8 mouse cellular contexts compared by ENCODE assay signal in genomic region chr11:4636782-4637342, GRCm38 (mm10). TPM values are rescaled to one million over a fixed set of nuclear protein-coding genes. Genes with fewer than 3 reads are reported as not detected.
A peak's percentile ranks its signal among the peaks of the same experiment; 100 is the strongest.
DNase-seq lines count a peak whose midpoint lies in the region; ATAC-seq and TF ChIP-seq lines count a peak whose summit lies in the region.

No protein-coding gene starts in this region.

- peak overlapping the region; percentile 97 for H3K4me3 ChIP-seq in E14TG2a.4 (replicated peaks; ENCODE audit: low read length)
- H3K4me3 ChIP-seq in forebrain, embryonic 15.5 days, result peak overlapping the region; percentile 90
- H3K4me3 ChIP-seq in liver, embryonic 14.5 days (ENCODE audit: insufficient read depth in 1 of 2, low read depth in 2 of 2, low read length in 2 of 2), result peak overlapping the region; percentile 10 to 82; a peak in 2 of 4 replicates
- H3K4me3 ChIP-seq in thymus, adult 2 months (ENCODE audit: control insufficient read depth, insufficient read depth, low read length), result no peak overlapping the region

- TF ChIP-seq POLR2A in thymus, adult 2 months (IDR thresholded peaks at IDR 0.05; ENCODE audit: control insufficient read depth, extremely low read depth, insufficient read depth, low read length, poor library complexity), result no peak

- 56% methylated on average over 5 of the region's 5 CpGs for WGBS in forebrain, embryonic 15.5 days
- 49% methylated on average over 5 of the region's 5 CpGs for WGBS in liver, embryonic 14.5 days (ENCODE audit: insufficient replicate concordance)
- 65% methylated on average over 5 of the region's 5 CpGs for WGBS in thymus, adult 2 months

- H3K9ac ChIP-seq in forebrain, embryonic 15.5 days (replicated peaks), result no peak overlapping the region
- peak overlapping the region; percentile 23; the same call in 1 of the 2 replicates for H3K9ac ChIP-seq in liver, embryonic 14.5 days (replicated peaks)

- H3K4me2 ChIP-seq in forebrain, embryonic 15.5 days (replicated peaks), result peak overlapping the region; percentile 84
- H3K4me2 ChIP-seq in liver, embryonic 14.5 days (ENCODE audit: low read depth), result peak overlapping the region; percentile 87

- peak; percentile 10 to 34 for DNase-seq in heart, adult 18-20 months
- DNase-seq in heart, postnatal 36 days, result no peak
- no peak for DNase-seq in liver, embryonic 14.5 days (ENCODE audit: low read depth in 3 of 3, low spot score in 3 of 3)
- no peak for DNase-seq in thymus, adult 2 months
- no peak for DNase-seq in adrenal gland, adult (ENCODE audit: inconsistent age in 2 of 2, low spot score in 1 of 2)
- DNase-seq in ovary, postnatal 10 days (ENCODE audit: low spot score), result no peak

- intact Hi-C loops in heart, postnatal 36 days (cut with DNase I), result loop anchor here (2.0 kb wide), 1 partner anchor 128 kb away; no protein-coding TSS in a partner anchor

- TF ChIP-seq EP300 in liver, embryonic 14.5 days (IDR thresholded peaks at IDR 0.05; ENCODE audit: low read depth), result no peak

- H3K27me3 ChIP-seq in E14TG2a.4 (ENCODE audit: insufficient read depth, low read length), result peaks cover 12% of the 10 kb centered on the region
- H3K27me3 ChIP-seq in forebrain, embryonic 15.5 days, result 0 out of 2 replicates have a peak, but pooled peaks cover 3% of the 10 kb centered on the region
- no peaks in the 10 kb centered on the region for H3K27me3 ChIP-seq in liver, embryonic 14.5 days (ENCODE audit: control insufficient read depth, insufficient read depth, low read length)
- no peaks in the 10 kb centered on the region for H3K27me3 ChIP-seq in thymus, adult 2 months (ENCODE audit: control insufficient read depth, insufficient read depth, low read length)

- no peak for ATAC-seq in forebrain, embryonic 15.5 days (replicated peaks)
- ATAC-seq in liver, embryonic 14.5 days (ENCODE audit: insufficient read depth), result peak; percentile 14; the same call in 1 of the 2 replicates

- peaks cover 43% of the 10 kb centered on the region for H3K4me1 ChIP-seq in E14TG2a.4 (replicated peaks; ENCODE audit: low read depth, low read length)
- H3K4me1 ChIP-seq in forebrain, embryonic 15.5 days, result peaks cover 10% of the 10 kb centered on the region
- H3K4me1 ChIP-seq in liver, embryonic 14.5 days (replicated peaks; ENCODE audit: control insufficient read depth in 2 of 2, insufficient read depth in 2 of 2, low read length in 1 of 2), result peaks cover 22 to 24% of the 10 kb centered on the region in 2 experiments
- peaks cover 5% of the 10 kb centered on the region; the same call in 1 of the 2 replicates for H3K4me1 ChIP-seq in thymus, adult 2 months (replicated peaks; ENCODE audit: control insufficient read depth, insufficient read depth, low read length)

- no peaks in the 10 kb centered on the region for H3K9me3 ChIP-seq in E14TG2a.4 (ENCODE audit: low read length)
- H3K9me3 ChIP-seq in forebrain, embryonic 15.5 days, result no peaks in the 10 kb centered on the region
- no peaks in the 10 kb centered on the region for H3K9me3 ChIP-seq in liver, embryonic 14.5 days (ENCODE audit: control insufficient read depth, low read length)

- H3K36me3 ChIP-seq in E14TG2a.4 (ENCODE audit: insufficient read depth, low read length), result peaks cover 29% of the 10 kb centered on the region
- H3K36me3 ChIP-seq in forebrain, embryonic 15.5 days, result peaks cover 5% of the 10 kb centered on the region; the same call in 1 of the 2 replicates
- H3K36me3 ChIP-seq in liver, embryonic 14.5 days (replicated peaks; ENCODE audit: control insufficient read depth, insufficient read depth, low read depth), result peaks cover 4% of the 10 kb centered on the region; the same call in 1 of the 2 replicates
- H3K36me3 ChIP-seq in thymus, adult 2 months (ENCODE audit: control insufficient read depth, insufficient read depth, low read length), result no peaks in the 10 kb centered on the region

- no peak for TF ChIP-seq CTCF in E14TG2a.4 (conservative IDR thresholded peaks at IDR 0.05; ENCODE audit: low read length)
- no peak for TF ChIP-seq CTCF in liver, embryonic 14.5 days (IDR thresholded peaks at IDR 0.05; ENCODE audit: low read depth)
- no peak for TF ChIP-seq CTCF in thymus, adult 2 months (IDR thresholded peaks at IDR 0.05; ENCODE audit: borderline replicate concordance, control insufficient read depth, extremely low read depth, insufficient read depth, low read length, poor library complexity)

- no peak overlapping the region for H3K27ac ChIP-seq in forebrain, embryonic 15.5 days (replicated peaks)
- peak overlapping the region; percentile 61 for H3K27ac ChIP-seq in liver, embryonic 14.5 days
- no peak overlapping the region for H3K27ac ChIP-seq in thymus, adult 2 months (ENCODE audit: control insufficient read depth, insufficient read depth, low read length)

RNA-seq across cellular contexts. Expression of gene Ascc2, which starts 0.7 kb away (rescaled TPM):
- total RNA-seq in heart, adult 18-20 months (2021), result 10 to 100 TPM; 15.0 to 16.1 TPM
- 10 to 100 TPM; 14.9 to 15.3 TPM for total RNA-seq in heart, postnatal 36 days (2021)
- 24.0 and 27.1 TPM in 2 replicates for polyA plus RNA-seq in forebrain, embryonic 15.5 days (2015; fragmentation: Nextera tagmentation; extraction: Ambion mirVana)
- polyA plus RNA-seq in liver, embryonic 14.5 days (2012; rRNA removed), result 7.8 and 10.0 TPM in 2 replicates
- polyA plus RNA-seq in liver, embryonic 14.5 days (2014; fragmentation: Nextera tagmentation; extraction: Ambion mirVana), result 15.0 and 17.3 TPM in 2 replicates
- polyA plus RNA-seq in thymus, adult 2 months (2012; rRNA removed), result 26.0 and 29.1 TPM in 2 replicates

RNA-seq across cellular contexts. Expression of gene Gm11032, which starts 17.0 kb away (rescaled TPM):
- not detected for total RNA-seq in heart, adult 18-20 months (2021)
- total RNA-seq in heart, postnatal 36 days (2021), result not detected
- not detected in 2 replicates for polyA plus RNA-seq in forebrain, embryonic 15.5 days (2015; fragmentation: Nextera tagmentation; extraction: Ambion mirVana)
- polyA plus RNA-seq in liver, embryonic 14.5 days (2012; rRNA removed), result not detected in 2 replicates
- polyA plus RNA-seq in liver, embryonic 14.5 days (2014; fragmentation: Nextera tagmentation; extraction: Ambion mirVana), result not detected in 2 replicates
- not detected in 2 replicates for polyA plus RNA-seq in thymus, adult 2 months (2012; rRNA removed)

RNA-seq across cellular contexts. Expression of gene Mtmr3, which starts 42.2 kb away (rescaled TPM):
- 10 to 100 TPM; 47.4 to 49.0 TPM for total RNA-seq in heart, adult 18-20 months (2021)
- 10 to 100 TPM; 50.4 to 54.4 TPM for total RNA-seq in heart, postnatal 36 days (2021)
- polyA plus RNA-seq in forebrain, embryonic 15.5 days (2015; fragmentation: Nextera tagmentation; extraction: Ambion mirVana), result 42.0 TPM in 2 replicates
- polyA plus RNA-seq in liver, embryonic 14.5 days (2012; rRNA removed), result 18.0 and 20.3 TPM in 2 replicates
- 24.3 and 27.2 TPM in 2 replicates for polyA plus RNA-seq in liver, embryonic 14.5 days (2014; fragmentation: Nextera tagmentation; extraction: Ambion mirVana)
- polyA plus RNA-seq in thymus, adult 2 months (2012; rRNA removed), result 55.9 and 61.4 TPM in 2 replicates

Comparison
In these comparisons a context has a peak if more than half of its experiments do, and no peak if none do; other contexts are left out.
1. DNase-seq: peak in heart, adult 18-20 months (2 of 2); none in heart, postnatal 36 days (0 of 2), liver, embryonic 14.5 days (0 of 3), thymus, adult 2 months (single experiment), adrenal gland, adult (0 of 2) and ovary, postnatal 10 days (single experiment).